Mouse (Mus musculus) left cerebral cortex, postnatal 10 days (tissue): ENCODE data around the gene Ccdc88c. TPM values are rescaled to one million over a fixed set of nuclear protein-coding genes. Genes with fewer than 3 reads are reported as not detected.

Source experiments
- DNase-seq, 2 experiments: peaks; one replicate each; pipeline ENCODE4 v3.0.0; 2021 to 2022; ENCODE audit warnings: low spot score in 2 of 2, mixed read lengths in 1 of 2; ENCODE audit errors: extremely low spot score in 1 of 2
- intact Hi-C: fragments of 180-260 bp; cut with DNase I; formaldehyde crosslinking; loops from one replicate; pipeline ENCODE4 v1.15.1; 2025
- total RNA-seq, 2 experiments: library from RNA; stranded (reverse); gene quantifications; 2 replicates each; pipeline ENCODE4 v1.2.3; 2021

Ccdc88c gene
- total RNA-seq, result 10 to 100 TPM; 26.3 TPM

DNA sequence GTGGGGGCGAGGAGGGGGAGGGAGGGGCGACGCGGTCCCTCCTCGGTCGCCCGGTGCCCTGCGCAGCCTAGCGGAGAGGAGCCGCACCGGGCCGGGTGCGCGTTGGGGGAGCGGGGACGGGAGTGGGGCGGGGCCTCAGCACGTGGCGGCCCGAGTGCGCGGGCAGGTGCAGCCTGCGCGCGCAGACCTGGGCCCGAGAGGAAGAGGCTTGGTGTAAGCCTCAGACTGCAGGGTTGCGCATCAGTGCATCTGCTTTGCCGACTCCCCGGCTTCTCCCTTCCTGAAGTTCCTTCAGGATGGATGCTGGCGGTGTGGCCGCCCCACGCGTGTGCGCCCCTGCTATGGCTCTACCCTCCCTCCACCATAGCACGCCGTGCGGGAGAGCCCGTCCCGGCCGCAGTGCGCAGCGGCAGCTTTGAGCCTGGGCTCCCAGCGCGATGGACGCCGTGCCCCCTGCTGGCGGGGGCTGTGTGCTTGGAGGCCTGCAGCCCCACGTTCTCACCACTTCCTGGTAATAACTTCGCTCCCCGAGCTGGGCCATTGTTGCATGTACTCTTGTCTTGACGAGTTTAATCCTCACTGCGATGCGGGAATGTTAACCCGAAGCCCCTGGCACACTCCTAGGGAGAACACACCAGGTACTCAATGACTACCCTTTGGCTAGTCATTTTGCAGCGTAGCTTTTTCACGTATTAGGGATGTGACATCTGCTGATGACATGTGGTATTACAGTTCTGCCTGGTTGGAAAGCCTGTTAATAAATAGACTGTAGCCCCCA, at the start of gene Ccdc88c:
TSS of gene Ccdc88c (minus strand) at position 103 of the 778 bp plus-strand sequence.
- intact Hi-C loops, result loop anchor here (2.0 to 5.0 kb wide), 2 partner anchors 42 to 76 kb away; no protein-coding TSS in a partner anchor
- DNase-seq, result peak; percentile 72 to 89

- no peak for DNase-seq
- intact Hi-C loops, result no loop called here
Observed at GRCm38 (mm10) chr12:101077955-101078354, 49.1 kb upstream of the Ccdc88c start.

DNA sequence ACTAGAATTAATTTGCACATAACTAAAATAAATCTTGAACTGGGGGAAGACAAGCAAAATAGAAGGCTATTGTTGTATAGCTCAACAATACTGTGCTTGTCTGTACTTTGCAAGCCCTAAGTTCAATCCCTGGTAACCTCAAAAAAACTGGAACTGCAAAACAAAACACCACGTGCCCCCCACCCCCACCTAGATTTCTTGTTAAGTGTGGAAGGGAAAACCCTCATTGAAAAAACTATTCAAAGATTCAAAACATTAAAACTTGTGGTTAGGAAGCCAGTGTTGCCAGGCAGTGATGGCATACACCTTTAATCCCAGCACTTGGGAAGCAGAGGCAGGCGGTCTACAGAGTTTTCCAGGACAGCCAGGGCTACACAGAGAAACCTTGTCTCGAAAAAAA, 46.6 kb upstream of the Ccdc88c start:
- intact Hi-C loops, result no loop called here
- no peak for DNase-seq

- no peak for DNase-seq
- intact Hi-C loops, result no loop called here
Observed at GRCm38 (mm10) chr12:101074821-101075429, 46.1 kb upstream of the Ccdc88c start.

DNA sequence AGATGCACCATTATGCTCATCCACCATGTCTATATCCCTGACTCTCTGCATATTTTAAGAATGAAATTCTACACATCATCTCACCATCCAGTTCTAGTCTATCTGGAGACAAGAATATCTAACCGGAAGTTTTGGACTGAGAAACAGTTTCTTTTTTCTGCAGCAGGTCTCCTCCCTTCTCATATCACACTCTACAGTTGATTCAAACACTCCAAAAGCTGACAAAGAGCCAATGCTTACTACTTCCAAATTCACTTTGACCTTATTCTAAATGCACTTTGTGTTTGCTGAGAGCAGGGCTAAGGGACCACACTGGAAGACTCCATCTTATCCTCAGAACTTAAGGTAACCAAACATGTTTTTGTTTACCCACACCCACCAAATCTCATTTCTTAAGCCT, 41.0 kb upstream of the Ccdc88c start:
- DNase-seq, result no peak
- intact Hi-C loops, result no loop called here

DNA sequence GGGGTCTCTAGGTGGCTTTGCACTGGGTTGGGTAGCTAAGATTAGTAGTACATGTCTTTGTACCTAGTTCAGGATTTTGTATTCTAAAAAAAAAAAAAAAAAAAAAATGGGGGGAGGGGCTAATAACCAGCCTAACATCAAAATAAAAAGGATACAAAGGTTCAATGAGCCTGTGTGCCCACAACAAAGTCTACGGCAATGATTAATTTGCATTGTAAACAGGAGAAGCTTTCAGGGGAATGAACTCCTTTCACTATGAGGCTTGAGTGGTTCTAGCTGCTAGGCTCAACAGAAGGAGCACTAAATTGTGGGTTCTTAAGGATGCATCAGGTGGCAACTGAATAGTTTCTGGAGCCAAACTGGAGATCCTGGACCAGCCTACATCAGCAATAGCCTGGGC, 37.5 kb upstream of the Ccdc88c start:
- intact Hi-C loops, result no loop called here

DNA sequence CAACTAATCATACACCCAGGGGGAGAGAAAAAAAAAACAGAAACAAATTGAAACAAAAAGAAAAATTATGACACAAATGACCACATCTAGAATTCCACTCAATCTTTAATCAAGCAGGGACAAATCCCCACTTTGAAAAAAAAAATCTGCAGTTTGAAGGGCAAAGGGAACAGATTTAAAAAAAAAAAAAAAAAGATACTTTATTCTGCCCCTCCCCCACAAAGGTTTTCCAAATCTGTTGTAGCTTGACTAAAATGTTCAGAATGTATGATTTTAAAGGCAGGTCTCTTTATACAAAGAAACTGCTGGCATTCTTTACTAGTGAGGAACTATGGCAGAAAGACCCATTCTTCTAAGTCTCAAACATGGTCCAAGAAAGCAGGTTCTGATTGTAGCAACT, 11.1 kb upstream of the Ccdc88c start:
- intact Hi-C loops, result no loop called here
- no peak for DNase-seq

More for the DNA sequence above, 37.5 kb upstream of the Ccdc88c start:
- no peak for DNase-seq

- DNase-seq, result no peak
- intact Hi-C loops, result loop anchor here (2.0 to 5.0 kb wide), 2 partner anchors 41 to 76 kb away; no protein-coding TSS in a partner anchor
Observed at GRCm38 (mm10) chr12:101028247-101028953, 456 bp downstream of the Ccdc88c start.

DNA sequence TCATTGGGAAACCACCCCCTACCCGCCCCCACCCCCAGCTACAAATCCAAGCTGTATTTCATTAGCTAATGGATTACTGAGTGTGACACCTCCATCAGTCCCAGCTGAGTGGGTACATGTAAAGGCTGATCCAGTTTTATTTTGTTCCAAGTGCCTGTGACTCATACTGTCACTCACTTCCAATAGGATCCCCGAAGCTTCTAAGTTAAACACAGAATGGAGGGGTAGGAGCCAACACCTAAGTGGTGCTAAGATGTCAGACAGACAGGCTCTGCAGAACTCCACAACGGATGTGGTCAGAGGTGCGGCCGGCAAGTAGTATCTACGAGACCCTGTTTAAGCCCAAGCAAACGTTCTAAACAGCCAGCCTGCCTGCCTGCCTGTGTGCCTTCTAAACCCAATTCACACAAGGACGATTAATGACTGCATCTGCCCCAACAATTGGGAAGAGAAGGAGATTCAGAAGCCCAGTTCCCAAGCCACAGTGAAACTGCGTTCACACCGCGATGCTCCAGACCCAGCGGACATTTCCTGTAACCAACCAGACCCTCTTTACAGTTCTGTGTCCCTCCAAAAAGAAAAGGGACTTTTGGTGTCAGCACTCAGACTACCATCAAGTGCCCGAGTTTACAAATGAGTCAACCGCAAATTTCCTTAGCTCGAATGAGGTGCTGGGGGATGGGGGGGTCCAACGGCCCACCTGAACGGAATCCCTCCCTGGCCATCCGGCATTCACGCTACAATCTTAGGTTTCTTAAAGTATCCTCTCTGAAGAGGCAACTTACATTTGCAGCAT, 1.2 kb downstream of the Ccdc88c start:
- DNase-seq, result no peak
- intact Hi-C loops, result loop anchor here (2.0 to 5.0 kb wide), 2 partner anchors 40 to 75 kb away; no protein-coding TSS in a partner anchor

DNA sequence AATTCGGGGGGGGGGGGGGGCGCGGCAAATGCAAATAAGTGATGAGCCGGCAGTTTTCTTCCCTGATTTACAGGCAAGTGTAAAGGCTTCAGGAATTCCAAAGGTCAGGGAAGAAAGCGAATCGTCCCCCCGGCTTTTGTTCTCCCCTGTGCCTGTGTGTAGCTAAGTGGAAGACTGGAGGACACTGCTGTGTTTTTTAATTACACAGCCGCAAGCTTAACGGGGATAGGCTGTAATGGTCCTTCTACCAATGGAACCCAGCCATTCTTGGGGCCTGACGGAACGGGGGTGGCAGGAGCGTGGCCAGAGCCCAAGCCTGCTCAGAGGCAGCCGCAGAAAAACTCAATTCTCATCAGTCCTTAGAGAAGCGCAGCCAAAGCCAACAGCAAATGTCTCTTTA, 1.9 kb downstream of the Ccdc88c start:
- DNase-seq, result no peak
- intact Hi-C loops, result loop anchor here (5.0 kb wide), 1 partner anchor 40 kb away; no protein-coding TSS in a partner anchor

DNA sequence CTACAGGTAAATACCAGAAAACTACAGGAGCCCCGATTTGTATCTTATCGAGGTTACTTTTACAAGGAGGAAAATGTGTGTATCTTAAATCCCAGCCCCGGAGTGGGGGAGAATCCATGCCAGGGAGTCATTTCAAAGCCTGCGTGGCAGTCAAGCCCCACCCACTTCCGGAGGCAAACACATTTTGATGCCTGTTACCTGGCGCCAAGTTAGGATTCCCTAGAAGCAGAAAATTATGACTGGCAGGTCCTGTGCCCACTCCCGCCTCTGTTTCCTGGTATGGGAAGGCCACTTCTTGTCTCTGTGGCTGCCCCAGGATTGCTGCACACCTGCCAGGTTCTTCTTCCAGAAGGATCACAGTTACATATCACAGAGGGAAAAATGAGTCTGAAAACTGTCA, 2.3 kb downstream of the Ccdc88c start:
- peak in 1 of 2 experiments; percentile 24 for DNase-seq
- intact Hi-C loops, result loop anchor here (5.0 kb wide), 1 partner anchor 39 kb away; no protein-coding TSS in a partner anchor

DNA sequence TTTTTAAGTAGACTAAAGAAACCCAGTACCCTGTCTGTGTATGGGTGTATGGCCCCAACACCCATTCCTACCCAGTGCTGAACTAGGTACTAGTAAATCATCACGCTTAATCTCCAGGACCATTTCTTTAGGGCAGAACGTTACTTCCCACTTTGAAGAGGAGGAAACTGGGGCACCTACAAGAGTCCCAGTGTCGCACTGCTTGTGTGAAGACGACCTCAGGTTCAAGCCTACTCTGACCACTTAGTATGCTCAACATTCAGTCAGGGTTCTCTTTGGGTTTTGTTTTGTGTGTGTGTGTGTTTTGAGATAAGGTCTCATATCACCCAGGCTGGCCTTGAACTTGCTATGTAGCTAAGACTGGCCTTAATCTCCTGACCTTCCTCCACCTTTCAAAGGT, 2.8 kb downstream of the Ccdc88c start:
- intact Hi-C loops, result loop anchor here (5.0 kb wide), 1 partner anchor 39 kb away; no protein-coding TSS in a partner anchor
- DNase-seq, result no peak

DNA sequence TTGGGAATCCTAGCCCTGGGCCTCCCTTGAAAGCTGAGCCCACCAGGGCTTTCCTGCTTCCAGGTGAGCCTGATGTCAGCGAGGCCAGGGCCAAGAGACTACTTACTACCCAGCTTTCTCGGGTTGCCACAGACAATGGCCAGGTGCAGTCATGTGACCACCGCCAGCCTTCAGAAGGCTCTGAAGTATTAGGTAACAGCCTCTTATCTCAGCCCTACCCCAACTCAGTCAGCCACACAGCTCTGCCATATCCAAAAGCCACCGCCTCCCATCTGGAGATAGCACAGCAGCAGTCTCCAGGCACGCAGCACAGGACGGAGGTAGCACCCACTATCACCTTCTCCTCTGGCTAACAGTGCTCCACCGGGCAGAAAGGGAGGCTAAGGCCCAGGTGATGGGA, 3.5 kb downstream of the Ccdc88c start:
- intact Hi-C loops, result loop anchor here (5.0 kb wide), 1 partner anchor 38 kb away; no protein-coding TSS in a partner anchor

GRCm38 (mm10) chr12:101024824-101025223, 4.0 kb downstream of the Ccdc88c start:
- DNase-seq, result no peak
- intact Hi-C loops, result loop anchor here (5.0 kb wide), 1 partner anchor 38 kb away; no protein-coding TSS in a partner anchor

More for the DNA sequence above, 3.5 kb downstream of the Ccdc88c start:
- DNase-seq, result no peak

GRCm38 (mm10) chr12:101023143-101023542, 5.7 kb downstream of the Ccdc88c start:
- DNase-seq, result no peak
- intact Hi-C loops, result no loop called here

DNA sequence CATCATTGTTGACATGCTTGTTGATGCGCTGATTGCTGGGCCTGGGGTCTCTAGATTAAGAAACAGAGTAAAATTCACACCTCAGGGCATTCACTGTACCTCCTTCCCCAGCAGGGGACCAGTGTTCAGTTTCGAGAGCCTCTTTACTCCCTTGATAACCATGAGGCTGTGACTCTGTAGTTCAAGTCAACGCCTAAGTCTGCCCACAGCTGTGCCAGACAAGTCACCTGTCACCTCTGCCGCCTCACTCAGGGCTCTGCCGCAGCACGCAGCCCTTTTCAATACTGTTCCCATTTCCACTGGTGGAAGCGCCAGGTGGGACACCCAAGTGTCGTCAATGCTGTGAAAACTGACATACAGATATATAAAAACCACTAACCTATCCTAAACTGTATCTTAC, 6.5 kb downstream of the Ccdc88c start:
- intact Hi-C loops, result no loop called here
- no peak for DNase-seq

GRCm38 (mm10) chr12:101021484-101022226, 7.2 kb downstream of the Ccdc88c start:
- intact Hi-C loops, result no loop called here
- DNase-seq, result no peak
